Mouse (Mus musculus) embryonic fibroblast, embryonic 13.5 days (primary cell): ENCODE data around the gene Immp2l. TPM values are rescaled to one million over a fixed set of nuclear protein-coding genes. Genes with fewer than 3 reads are reported as not detected.
"Not testable (repeated sequence)": the region's sequence is repeated elsewhere in the genome, so short reads cannot be mapped to it uniquely, and the experiment has no call there.

ENCODE experiments used
- H3K27ac ChIP-seq: 2 replicates; pipeline ENCODE4 v1.5.1; 2012; ENCODE audit warnings: low read length, control low read depth, inconsistent platforms; ENCODE audit not compliant: insufficient read depth
- H3K4me1 ChIP-seq: 2 replicates; pipeline ENCODE4 v1.6.1; 2011; ENCODE audit warnings: low read length; ENCODE audit not compliant: control insufficient read depth, insufficient read depth
- H3K4me3 ChIP-seq: 2 replicates; pipeline ENCODE4 v1.5.1; 2011; ENCODE audit warnings: mild to moderate bottlenecking, control low read depth, low read length; ENCODE audit not compliant: insufficient read depth
- CTCF ChIP-seq: IDR thresholded peaks from 2 replicates; pipeline ENCODE4 v1.5.1; 2011; ENCODE audit warnings: mild to moderate bottlenecking, control low read depth, low read length, moderate library complexity, borderline replicate concordance; ENCODE audit not compliant: insufficient read depth
- POLR2A ChIP-seq: IDR thresholded peaks from 2 replicates; pipeline ENCODE4 v1.6.1; 2011; ENCODE audit warnings: low read depth, mild to moderate bottlenecking, control low read depth, low read length, moderate library complexity
- polyA plus RNA-seq: library from polyadenylated mRNA; stranded (reverse); fragments of >200 nt; gene quantifications from 2 replicates; pipeline ENCODE4 v1.2.4, GENCODE M21; 2011; ENCODE audit warnings: low read depth; ENCODE audit not compliant: missing spikeins, insufficient read length

Immp2l gene
- polyA plus RNA-seq: 2.9 and 6.8 TPM in 2 replicates

DNA sequence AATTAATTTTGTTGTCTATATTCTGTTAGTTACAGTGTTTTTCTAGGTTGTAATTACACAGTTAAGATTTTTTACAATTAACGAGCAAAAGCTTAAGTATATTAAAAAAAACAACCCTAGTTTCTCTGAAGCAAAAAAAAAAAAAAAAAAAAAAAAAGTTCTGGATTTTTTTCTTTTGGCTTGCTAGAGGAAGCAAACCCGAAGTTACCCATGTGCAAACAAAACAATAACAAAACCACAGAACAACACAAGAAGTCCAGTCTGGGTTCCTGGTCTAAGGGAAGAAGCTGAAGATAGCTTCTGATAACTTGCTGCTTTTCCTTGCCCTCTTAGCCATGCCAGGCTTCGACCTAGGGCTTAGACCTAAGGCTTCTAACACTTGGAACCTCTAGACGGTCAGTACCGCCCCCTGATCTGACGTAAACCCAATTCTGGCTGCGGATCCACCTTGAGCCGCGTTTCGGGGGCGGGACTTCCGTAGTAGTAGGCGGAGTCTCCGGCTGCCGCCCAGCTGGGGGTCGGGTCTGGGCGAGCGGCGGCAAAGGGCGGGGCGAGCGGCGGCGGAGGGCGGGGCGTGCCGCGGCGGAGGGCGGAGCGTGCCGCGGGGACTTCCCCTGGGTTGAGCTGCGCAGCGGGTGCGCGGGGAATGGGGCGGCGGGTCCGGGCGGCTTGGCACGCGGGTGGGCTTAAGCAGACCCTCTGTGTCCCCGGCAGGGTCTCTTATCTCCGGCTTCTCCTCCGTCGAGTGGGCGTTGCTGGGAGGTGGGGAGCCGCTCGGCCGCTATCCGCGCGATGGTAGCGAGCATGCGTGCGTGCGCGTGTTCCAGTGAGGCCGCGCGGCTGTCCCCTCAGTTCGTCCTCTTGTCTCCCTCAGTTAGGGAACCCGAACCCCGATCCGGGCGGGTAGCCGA lies at the start of gene Immp2l:
Gene Immp2l (plus strand): TSS at position 580 of the 911 bp plus-strand sequence.
- no peak within 1 kb of the TSS for H3K27ac ChIP-seq
- no peaks in the 10 kb centered on the region for H3K4me1 ChIP-seq
- TF ChIP-seq CTCF (no peak), POLR2A (peak; percentile 52)
- H3K4me3 ChIP-seq: peak within 1 kb of the TSS; percentile 77

DNA sequence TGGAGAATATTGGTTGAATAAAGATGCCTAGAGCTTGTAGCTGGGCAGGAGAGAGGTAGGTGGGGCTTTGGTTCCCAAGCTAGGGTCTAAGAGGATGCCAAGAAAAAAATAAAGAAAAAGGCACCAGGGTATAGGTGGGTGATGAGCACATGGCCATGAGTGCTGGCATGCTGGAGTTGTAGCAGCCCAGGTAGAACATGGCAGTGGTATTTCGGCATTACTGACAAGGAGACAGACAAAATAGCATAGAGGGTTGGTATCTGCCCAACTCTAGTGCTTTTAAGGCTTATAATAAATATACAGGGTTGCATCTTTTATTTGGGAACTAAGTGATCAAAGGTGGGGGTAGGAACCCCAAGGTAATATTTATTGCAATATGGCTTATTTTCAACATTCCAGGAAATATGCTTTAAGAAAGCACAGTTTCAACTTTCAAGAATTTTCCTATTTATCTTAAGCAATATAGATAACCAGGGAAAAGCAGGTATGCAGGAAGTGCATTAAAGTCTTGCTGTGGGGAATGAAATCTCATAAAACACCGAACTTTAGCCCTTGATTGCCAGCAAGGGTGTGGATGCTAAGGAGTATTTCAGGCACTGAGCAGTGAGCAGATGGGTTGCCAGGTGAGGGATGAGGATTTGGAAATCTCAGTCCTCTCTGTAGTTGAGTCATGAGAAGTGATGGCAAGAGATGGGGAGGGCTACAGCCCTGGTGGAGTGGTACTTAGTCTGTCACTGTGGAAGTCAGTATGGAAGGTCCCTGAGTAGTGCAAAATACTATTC lies 45.0 kb upstream of the Immp2l start:
- Histone ChIP-seq H3K27ac (no peak overlapping the region), H3K4me1 (no peaks in the 10 kb centered on the region), H3K4me3 (no peak overlapping the region)
- TF ChIP-seq CTCF (no peak), POLR2A (no peak)

DNA sequence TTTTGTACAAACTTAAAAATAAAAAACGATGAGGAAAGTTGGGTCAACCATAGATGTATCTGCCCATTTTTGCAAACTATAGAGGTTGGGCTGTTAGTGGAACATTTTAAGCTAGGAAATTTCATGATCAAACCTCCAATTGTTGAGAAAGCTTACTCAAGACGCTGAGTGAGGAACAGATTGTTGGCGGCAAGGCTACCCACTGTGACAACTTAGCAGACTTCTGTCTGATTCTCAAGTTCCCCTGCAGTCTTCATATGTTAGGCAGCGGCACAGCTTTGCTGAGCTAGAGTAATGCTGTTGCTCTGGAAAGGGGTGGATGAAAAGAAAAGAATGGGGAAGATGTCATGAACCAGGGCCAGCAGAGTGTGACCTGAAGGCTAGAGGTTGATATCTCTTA lies 44.2 kb upstream of the Immp2l start:
- Histone ChIP-seq H3K27ac (no peak overlapping the region), H3K4me1 (no peaks in the 10 kb centered on the region), H3K4me3 (no peak overlapping the region)
- TF ChIP-seq CTCF: no peak
- no peak for TF ChIP-seq POLR2A

DNA sequence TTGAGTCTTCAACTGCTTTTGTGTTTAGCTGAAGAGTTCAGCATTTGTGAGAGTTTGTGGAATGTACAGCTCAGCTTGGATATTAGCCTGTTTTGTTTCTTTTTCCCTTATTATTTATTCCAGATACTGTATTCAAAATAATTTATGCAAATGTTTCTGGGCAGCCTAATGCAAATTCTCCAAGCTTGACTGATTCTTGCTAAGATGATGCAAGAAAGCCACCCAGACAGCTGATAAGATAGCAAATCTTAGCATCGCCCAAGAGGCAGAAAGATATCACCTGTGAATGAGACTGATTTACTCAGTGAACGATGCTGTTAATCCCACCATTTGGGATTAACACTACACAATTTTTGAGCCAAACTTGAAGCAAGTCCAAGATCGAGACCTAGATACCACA lies 43.7 kb upstream of the Immp2l start:
- Histone ChIP-seq H3K4me1 (no peaks in the 10 kb centered on the region), H3K4me3 (no peak overlapping the region), H3K27ac (no peak overlapping the region)
- TF ChIP-seq CTCF (no peak), POLR2A (no peak)

DNA sequence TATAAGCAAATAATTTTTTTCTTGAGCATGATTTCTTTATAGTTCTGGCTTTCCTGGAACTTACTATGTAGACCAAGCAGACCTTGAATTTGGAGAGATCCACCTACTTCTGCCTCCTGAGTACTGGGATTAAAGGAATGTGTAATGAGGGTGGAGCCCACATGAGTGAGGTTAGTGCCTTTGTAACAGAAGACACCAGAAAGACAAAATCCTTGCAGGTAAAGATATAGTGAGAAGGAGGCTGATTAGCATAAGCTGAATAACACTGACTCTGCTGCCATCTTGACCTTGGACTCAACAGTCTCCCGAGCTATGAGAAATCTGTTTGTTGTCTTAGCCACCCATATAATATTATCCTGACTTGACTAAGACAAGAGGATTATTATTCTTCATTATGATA lies 40.9 kb upstream of the Immp2l start:
- Histone ChIP-seq H3K4me1 (no peaks in the 10 kb centered on the region), H3K27ac (no peak overlapping the region), H3K4me3 (no peak overlapping the region)
- TF ChIP-seq CTCF (no peak), POLR2A (no peak)

DNA sequence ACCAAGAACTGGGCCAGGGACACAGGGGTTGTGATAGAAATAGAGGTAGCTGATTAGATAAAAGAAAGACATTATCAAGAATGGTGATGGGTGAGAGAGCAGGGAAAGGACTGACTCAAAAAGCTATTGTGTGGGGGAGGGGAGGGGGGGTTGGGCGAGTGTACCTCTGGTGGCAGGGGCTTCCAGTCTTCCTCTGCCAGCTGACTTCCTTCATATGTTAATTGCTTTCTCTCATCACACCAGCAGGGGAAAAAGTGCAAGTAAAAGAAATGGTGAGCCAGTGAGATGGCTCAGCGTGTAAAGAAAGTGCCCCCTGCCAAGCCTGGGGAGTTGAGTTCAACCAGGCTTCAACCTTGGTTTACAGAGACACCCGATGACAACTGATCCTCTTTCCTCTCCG lies 39.2 kb upstream of the Immp2l start:
- H3K4me1 ChIP-seq: no peaks in the 10 kb centered on the region
- no peak overlapping the region for H3K4me3 ChIP-seq
- no peak for TF ChIP-seq CTCF
- no peak for TF ChIP-seq POLR2A
- no peak overlapping the region for H3K27ac ChIP-seq

DNA sequence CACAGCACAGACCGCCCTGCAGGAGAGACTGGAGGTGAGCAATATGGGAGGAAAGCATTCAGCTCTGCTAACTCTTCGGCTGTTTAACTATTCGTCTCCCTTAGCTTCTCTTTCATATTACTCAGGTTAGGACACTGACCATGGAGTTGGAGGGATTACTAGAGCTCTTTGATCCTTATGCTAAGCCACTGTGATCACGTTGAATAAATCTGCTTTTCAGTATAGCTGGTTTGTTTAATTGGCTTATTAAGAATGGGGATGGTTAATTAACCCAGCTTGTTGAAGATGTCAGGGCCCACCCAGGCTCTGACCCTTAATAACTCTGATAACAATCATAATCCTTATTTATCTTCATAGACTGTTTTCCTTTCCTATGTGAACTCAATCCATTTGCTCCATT lies 38.1 kb upstream of the Immp2l start:
- Histone ChIP-seq H3K4me3 (no peak overlapping the region), H3K27ac (no peak overlapping the region), H3K4me1 (no peaks in the 10 kb centered on the region)
- TF ChIP-seq CTCF (no peak), POLR2A (no peak)

DNA sequence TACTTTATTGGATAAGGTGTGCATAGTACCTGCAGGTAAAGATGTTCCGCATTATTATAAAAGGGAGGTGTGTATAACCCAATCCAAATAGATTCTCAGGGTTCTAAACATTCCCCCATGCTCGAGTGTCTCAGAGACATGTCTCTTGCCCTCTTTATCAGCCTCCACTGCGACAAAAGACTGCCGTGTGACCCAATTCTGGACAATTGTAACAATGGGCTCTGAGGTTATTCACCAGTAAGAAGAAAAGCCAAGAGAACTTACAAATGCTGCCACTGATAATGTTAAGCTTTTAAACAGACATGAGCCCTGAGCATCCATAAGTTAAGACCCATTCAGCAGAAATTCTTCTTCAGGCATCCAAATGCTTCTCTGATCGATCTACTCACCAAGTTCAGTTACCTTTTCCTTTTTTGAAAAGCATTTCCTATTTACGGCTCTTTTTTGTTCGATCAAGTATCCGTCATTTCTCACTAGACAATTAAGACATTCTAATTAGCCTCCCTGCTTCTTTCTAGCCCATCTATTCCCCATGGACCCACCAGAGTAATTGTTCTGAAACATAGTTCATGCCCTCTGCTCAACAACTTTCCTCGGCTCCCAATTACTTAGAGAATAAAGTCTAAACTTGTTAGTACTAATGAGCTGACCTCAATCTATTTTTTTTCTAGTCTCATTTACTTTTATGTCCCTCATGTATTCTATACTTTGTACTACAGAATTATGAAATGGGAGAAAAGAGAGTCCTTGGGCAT lies 35.4 kb upstream of the Immp2l start:
- Histone ChIP-seq H3K4me1 (no peaks in the 10 kb centered on the region), H3K4me3 (no peak overlapping the region), H3K27ac (no peak overlapping the region)
- TF ChIP-seq CTCF (no peak), POLR2A (no peak)

DNA sequence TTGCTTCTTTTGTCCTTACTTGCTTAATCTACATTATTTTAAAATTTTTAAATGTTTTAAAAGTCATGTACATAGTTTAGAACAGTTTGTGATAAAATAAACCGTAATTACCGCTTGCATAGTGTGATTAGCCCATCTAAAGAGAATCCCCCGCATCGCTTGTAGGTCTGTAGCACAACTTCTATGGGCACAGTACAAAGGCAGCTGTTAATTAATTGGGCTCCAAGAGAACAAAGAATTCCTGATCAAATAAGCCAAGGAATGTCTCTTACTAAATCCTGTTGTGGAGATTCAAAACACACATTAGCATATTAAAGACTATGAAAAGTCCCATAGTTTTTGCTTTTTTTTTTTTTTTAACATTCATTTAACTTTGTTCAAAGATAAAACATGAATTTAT lies 32.2 kb upstream of the Immp2l start:
- H3K4me3 ChIP-seq: no peak overlapping the region
- no peak for TF ChIP-seq CTCF
- TF ChIP-seq POLR2A: no peak
- no peaks in the 10 kb centered on the region for H3K4me1 ChIP-seq
- H3K27ac ChIP-seq: no peak overlapping the region

DNA sequence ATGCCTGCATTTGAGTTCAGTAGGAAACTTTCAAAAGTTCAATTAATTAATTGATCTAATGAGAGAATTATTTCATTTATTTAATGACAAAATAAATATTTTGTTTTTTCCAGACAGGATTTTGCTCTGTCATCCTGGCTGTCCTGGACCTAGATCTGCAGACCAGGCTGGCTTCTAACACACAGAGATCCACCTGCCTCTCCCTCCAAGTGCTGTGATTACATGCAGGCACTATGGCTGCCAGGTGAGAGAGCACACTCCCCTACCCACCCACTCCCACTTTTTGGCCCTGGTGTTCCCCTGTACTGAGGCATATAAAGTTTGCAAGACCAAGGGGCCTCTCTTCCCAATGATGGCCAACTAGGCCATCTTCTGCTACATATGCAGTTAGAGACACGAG lies 31.7 kb upstream of the Immp2l start:
- not testable (repeated sequence) for H3K4me3 ChIP-seq, H3K4me1 ChIP-seq, H3K27ac ChIP-seq
